8 mouse cellular contexts compared by ENCODE assay signal in the genomic region with DNA sequence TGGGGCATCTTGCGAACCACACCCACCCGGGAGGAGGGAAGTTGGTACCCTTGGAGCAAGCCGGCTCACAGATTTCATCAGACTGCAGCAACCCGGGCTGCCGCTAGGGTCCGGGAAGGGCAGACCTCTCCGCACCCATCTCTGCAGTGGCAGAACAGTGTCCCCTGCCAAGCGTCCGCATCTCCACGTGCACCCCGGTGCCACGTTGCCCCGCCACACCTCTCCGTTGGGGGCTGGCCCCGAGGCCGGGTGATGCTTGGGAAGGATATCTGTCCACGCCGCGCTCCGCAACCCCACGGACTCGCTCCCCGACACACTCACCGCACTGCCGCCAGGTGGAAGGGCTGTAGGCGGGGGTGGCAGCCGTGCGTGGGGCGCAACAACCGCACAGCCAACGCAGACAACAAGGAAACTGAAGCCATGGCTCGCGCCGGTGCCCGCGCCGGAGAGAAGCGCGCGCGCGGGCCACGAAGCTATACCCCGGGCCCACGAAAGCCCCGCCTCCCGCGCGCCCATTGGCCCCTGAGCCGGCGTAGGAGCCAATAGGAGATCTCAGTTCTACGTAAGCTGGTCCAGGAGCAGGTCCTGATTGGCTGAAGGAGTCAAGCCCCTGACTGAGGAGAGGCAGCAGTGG. TPM values are rescaled to one million over a fixed set of nuclear protein-coding genes. Genes with fewer than 3 reads are reported as not detected.
A peak's percentile ranks its signal among the peaks of the same experiment; 100 is the strongest.
DNase-seq lines count a peak whose midpoint lies in the region; ATAC-seq and TF ChIP-seq lines count a peak whose summit lies in the region.

No protein-coding gene starts in this region.

- DNase-seq in c-Kit-positive CD71-positive TER-119-positive erythroid progenitor cells, embryonic 14.5 days (ENCODE audit: low spot score): peak; percentile 91
- peak; percentile 80 for DNase-seq in heart, postnatal 0 days (ENCODE audit: low spot score)
- DNase-seq in kidney, postnatal 4 days: peak; percentile 94 to 96
- DNase-seq in neural tube, embryonic 11.5 days (ENCODE audit: low spot score): peak; percentile 94

- peak overlapping the region; percentile 82 for H3K9ac ChIP-seq in ES-Bruce4 (ENCODE audit: low read depth, poor library complexity, severe bottlenecking)
- peak overlapping the region; percentile 86 for H3K9ac ChIP-seq in forebrain, embryonic 12.5 days
- H3K9ac ChIP-seq in heart, postnatal 0 days (replicated peaks; ENCODE audit: low read depth, low read length): peak overlapping the region; percentile 46; the same call in 1 of the 2 replicates
- H3K9ac ChIP-seq in liver, embryonic 15.5 days: peak overlapping the region; percentile 87
- H3K9ac ChIP-seq in neural tube, embryonic 11.5 days (ENCODE audit: low read length): peak overlapping the region; percentile 90
- H3K9ac ChIP-seq in stomach, embryonic 16.5 days (ENCODE audit: low read length): peak overlapping the region; percentile 86

- no peak overlapping the region for H3K27ac ChIP-seq in ES-Bruce4 (ENCODE audit: insufficient read depth, low read length)
- H3K27ac ChIP-seq in forebrain, embryonic 12.5 days: peak overlapping the region; percentile 65; the same call in 1 of the 2 replicates
- no peak overlapping the region for H3K27ac ChIP-seq in heart, postnatal 0 days (ENCODE audit: low read depth)
- peak overlapping the region; percentile 85 for H3K27ac ChIP-seq in liver, embryonic 15.5 days (replicated peaks)
- H3K27ac ChIP-seq in neural tube, embryonic 11.5 days (ENCODE audit: low read depth, low read length): peak overlapping the region; percentile 60; the same call in 1 of the 2 replicates
- H3K27ac ChIP-seq in stomach, embryonic 16.5 days (ENCODE audit: low read length): no peak overlapping the region

- H3K4me3 ChIP-seq in ES-Bruce4 (ENCODE audit: low read depth, low read length): peak overlapping the region; percentile 82
- H3K4me3 ChIP-seq in forebrain, embryonic 12.5 days (replicated peaks): peak overlapping the region; percentile 93
- H3K4me3 ChIP-seq in heart, postnatal 0 days (ENCODE audit: low read depth, low read length): peak overlapping the region; percentile 75
- peak overlapping the region; percentile 88 for H3K4me3 ChIP-seq in liver, embryonic 15.5 days (replicated peaks)
- H3K4me3 ChIP-seq in neural tube, embryonic 11.5 days (ENCODE audit: low read depth, low read length): peak overlapping the region; percentile 85
- peak overlapping the region; percentile 95 for H3K4me3 ChIP-seq in stomach, embryonic 16.5 days (replicated peaks; ENCODE audit: low read length)

- TF ChIP-seq CTCF in ES-Bruce4 (IDR thresholded peaks at IDR 0.05; ENCODE audit: low read depth, low read length): peak; percentile 20
- TF ChIP-seq CTCF in heart, postnatal 0 days (IDR thresholded peaks at IDR 0.05; ENCODE audit: low read depth): peak; percentile 54

- H3K36me3 ChIP-seq in ES-Bruce4 (ENCODE audit: control insufficient read depth, insufficient read depth, low read length, poor library complexity, severe bottlenecking): peaks cover 9% of the 10 kb centered on the region
- H3K36me3 ChIP-seq in forebrain, embryonic 12.5 days (replicated peaks): peaks cover 11% of the 10 kb centered on the region
- H3K36me3 ChIP-seq in heart, postnatal 0 days (replicated peaks; ENCODE audit: control insufficient read depth, insufficient read depth, low read length): 0 out of 2 replicates have a peak, but pooled peaks cover 5% of the 10 kb centered on the region
- peaks cover 14% of the 10 kb centered on the region for H3K36me3 ChIP-seq in liver, embryonic 15.5 days (replicated peaks)
- no peaks in the 10 kb centered on the region for H3K36me3 ChIP-seq in neural tube, embryonic 11.5 days (ENCODE audit: control insufficient read depth, insufficient read depth, low read length)
- H3K36me3 ChIP-seq in stomach, embryonic 16.5 days (ENCODE audit: control insufficient read depth, insufficient read depth, low read length): no peaks in the 10 kb centered on the region

- H3K4me1 ChIP-seq in ES-Bruce4 (ENCODE audit: control insufficient read depth, insufficient read depth, low read length): no peaks in the 10 kb centered on the region
- H3K4me1 ChIP-seq in forebrain, embryonic 12.5 days: peaks cover 16% of the 10 kb centered on the region
- peaks cover 5% of the 10 kb centered on the region; the same call in 1 of the 2 replicates for H3K4me1 ChIP-seq in heart, postnatal 0 days (ENCODE audit: control insufficient read depth, insufficient read depth)
- H3K4me1 ChIP-seq in liver, embryonic 15.5 days (replicated peaks): peaks cover 57% of the 10 kb centered on the region
- 0 out of 2 replicates have a peak, but pooled peaks cover 6% of the 10 kb centered on the region for H3K4me1 ChIP-seq in neural tube, embryonic 11.5 days (ENCODE audit: control insufficient read depth, insufficient read depth, low read length)
- H3K4me1 ChIP-seq in stomach, embryonic 16.5 days (ENCODE audit: control insufficient read depth, insufficient read depth, low read length): peaks cover 11% of the 10 kb centered on the region

- peak; percentile 36 for TF ChIP-seq POLR2A in ES-Bruce4 (IDR thresholded peaks at IDR 0.05; ENCODE audit: insufficient read depth, low read length)

- under 1% methylated on average over 52 of the region's 52 CpGs for WGBS in forebrain, embryonic 12.5 days
- under 1% methylated on average over 51 of the region's 52 CpGs for WGBS in heart, postnatal 0 days
- under 1% methylated on average over 52 of the region's 52 CpGs for WGBS in liver, embryonic 15.5 days (ENCODE audit: insufficient replicate concordance)
- under 1% methylated on average over 52 of the region's 52 CpGs for WGBS in neural tube, embryonic 11.5 days
- WGBS in stomach, embryonic 16.5 days: under 1% methylated on average over 52 of the region's 52 CpGs

- peak; percentile 99 for ATAC-seq in forebrain, embryonic 12.5 days (ENCODE audit: low FRiP score)
- ATAC-seq in heart, postnatal 0 days (ENCODE audit: insufficient read depth, low read depth): peak; percentile 99
- peak; percentile 97 for ATAC-seq in liver, embryonic 15.5 days (ENCODE audit: insufficient read depth)
- ATAC-seq in neural tube, embryonic 11.5 days (ENCODE audit: insufficient read depth, low FRiP score, low TSS enrichment): peak; percentile 98
- ATAC-seq in stomach, embryonic 16.5 days (ENCODE audit: insufficient read depth, low FRiP score): peak; percentile 96

- TF ChIP-seq EP300 in ES-Bruce4 (IDR thresholded peaks at IDR 0.05; ENCODE audit: insufficient read depth, low read depth, low read length): no peak
- TF ChIP-seq EP300 in heart, postnatal 0 days (IDR thresholded peaks at IDR 0.05; ENCODE audit: low read depth): no peak

- H3K4me2 ChIP-seq in forebrain, embryonic 12.5 days: peak overlapping the region; percentile 77
- H3K4me2 ChIP-seq in heart, postnatal 0 days (ENCODE audit: low read depth, low read length): peak overlapping the region; percentile 90
- peak overlapping the region; percentile 87 for H3K4me2 ChIP-seq in liver, embryonic 15.5 days
- peak overlapping the region; percentile 76 for H3K4me2 ChIP-seq in neural tube, embryonic 11.5 days (ENCODE audit: low read depth)
- H3K4me2 ChIP-seq in stomach, embryonic 16.5 days (ENCODE audit: low read depth, low read length): peak overlapping the region; percentile 87

- no peaks in the 10 kb centered on the region for H3K27me3 ChIP-seq in ES-Bruce4 (ENCODE audit: control insufficient read depth, insufficient read depth, low read length, poor library complexity, severe bottlenecking)
- no peaks in the 10 kb centered on the region for H3K27me3 ChIP-seq in forebrain, embryonic 12.5 days
- H3K27me3 ChIP-seq in heart, postnatal 0 days (ENCODE audit: control insufficient read depth, insufficient read depth, low read length): no peaks in the 10 kb centered on the region
- H3K27me3 ChIP-seq in liver, embryonic 15.5 days: no peaks in the 10 kb centered on the region
- no peaks in the 10 kb centered on the region for H3K27me3 ChIP-seq in neural tube, embryonic 11.5 days (ENCODE audit: control insufficient read depth, insufficient read depth, low read length)
- H3K27me3 ChIP-seq in stomach, embryonic 16.5 days (ENCODE audit: control insufficient read depth, insufficient read depth, low read length): no peaks in the 10 kb centered on the region

- H3K9me3 ChIP-seq in ES-Bruce4 (replicated peaks; ENCODE audit: control insufficient read depth, insufficient read depth, low read length, poor library complexity, severe bottlenecking): no peaks in the 10 kb centered on the region
- no peaks in the 10 kb centered on the region for H3K9me3 ChIP-seq in forebrain, embryonic 12.5 days
- no peaks in the 10 kb centered on the region for H3K9me3 ChIP-seq in heart, postnatal 0 days (replicated peaks; ENCODE audit: control insufficient read depth, low read length)
- no peaks in the 10 kb centered on the region for H3K9me3 ChIP-seq in liver, embryonic 15.5 days (replicated peaks)
- H3K9me3 ChIP-seq in neural tube, embryonic 11.5 days (ENCODE audit: control insufficient read depth, low read length): no peaks in the 10 kb centered on the region
- H3K9me3 ChIP-seq in stomach, embryonic 16.5 days (replicated peaks; ENCODE audit: control insufficient read depth, low read length): no peaks in the 10 kb centered on the region

RNA-seq across cellular contexts. Expression of a gene that starts 8.5 kb away (rescaled TPM):
- 58.4 and 63.8 TPM in 2 replicates for polyA plus RNA-seq in ES-Bruce4 (2011; ENCODE audit: insufficient read depth, insufficient read length, low read depth, missing spikeins)
- 35.8 and 37.4 TPM in 2 replicates for polyA plus RNA-seq in forebrain, embryonic 12.5 days (2016; fragmentation: Nextera tagmentation; extraction: Ambion mirVana)
- 3.6 and 4.7 TPM in 2 replicates for total RNA-seq in heart, postnatal 0 days (2014; rRNA removed; ENCODE audit: low replicate concordance)
- polyA plus RNA-seq in heart, postnatal 0 days (2015; fragmentation: Nextera tagmentation; extraction: Ambion mirVana): 8.5 and 8.9 TPM in 2 replicates
- polyA plus RNA-seq in liver, embryonic 15.5 days (2015; fragmentation: Nextera tagmentation; extraction: Ambion mirVana): 61.6 and 67.8 TPM in 2 replicates
- 43.1 and 45.7 TPM in 2 replicates for polyA plus RNA-seq in neural tube, embryonic 11.5 days (2014; fragmentation: Nextera tagmentation; extraction: Ambion mirVana)
- 29.6 and 35.2 TPM in 2 replicates for polyA plus RNA-seq in stomach, embryonic 16.5 days (2015; fragmentation: Nextera tagmentation; extraction: Ambion mirVana)

RNA-seq across cellular contexts. Expression of a gene that starts 8.6 kb away (rescaled TPM):
- 49.5 and 62.1 TPM in 2 replicates for polyA plus RNA-seq in ES-Bruce4 (2011; ENCODE audit: insufficient read depth, insufficient read length, low read depth, missing spikeins)
- 56.3 and 57.3 TPM in 2 replicates for polyA plus RNA-seq in forebrain, embryonic 12.5 days (2016; fragmentation: Nextera tagmentation; extraction: Ambion mirVana)
- 33.8 and 35.0 TPM in 2 replicates for total RNA-seq in heart, postnatal 0 days (2014; rRNA removed; ENCODE audit: low replicate concordance)
- 15.1 and 15.9 TPM in 2 replicates for polyA plus RNA-seq in heart, postnatal 0 days (2015; fragmentation: Nextera tagmentation; extraction: Ambion mirVana)
- polyA plus RNA-seq in liver, embryonic 15.5 days (2015; fragmentation: Nextera tagmentation; extraction: Ambion mirVana): 34.9 and 35.9 TPM in 2 replicates
- polyA plus RNA-seq in neural tube, embryonic 11.5 days (2014; fragmentation: Nextera tagmentation; extraction: Ambion mirVana): 69.5 and 72.3 TPM in 2 replicates
- 67.6 and 67.9 TPM in 2 replicates for polyA plus RNA-seq in stomach, embryonic 16.5 days (2015; fragmentation: Nextera tagmentation; extraction: Ambion mirVana)

RNA-seq across cellular contexts. Expression of a gene that starts 31.7 kb away (rescaled TPM):
- polyA plus RNA-seq in ES-Bruce4 (2011; ENCODE audit: insufficient read depth, insufficient read length, low read depth, missing spikeins): 37.9 and 38.1 TPM in 2 replicates
- polyA plus RNA-seq in forebrain, embryonic 12.5 days (2016; fragmentation: Nextera tagmentation; extraction: Ambion mirVana): 106 and 109 TPM in 2 replicates
- 32.0 and 36.3 TPM in 2 replicates for total RNA-seq in heart, postnatal 0 days (2014; rRNA removed; ENCODE audit: low replicate concordance)
- 492 and 553 TPM in 2 replicates for polyA plus RNA-seq in heart, postnatal 0 days (2015; fragmentation: Nextera tagmentation; extraction: Ambion mirVana)
- polyA plus RNA-seq in liver, embryonic 15.5 days (2015; fragmentation: Nextera tagmentation; extraction: Ambion mirVana): 204 and 248 TPM in 2 replicates
- polyA plus RNA-seq in neural tube, embryonic 11.5 days (2014; fragmentation: Nextera tagmentation; extraction: Ambion mirVana): 106 and 115 TPM in 2 replicates
- polyA plus RNA-seq in stomach, embryonic 16.5 days (2015; fragmentation: Nextera tagmentation; extraction: Ambion mirVana): 121 and 145 TPM in 2 replicates

Comparison
In these comparisons a context has a peak if more than half of its experiments do, and no peak if none do; other contexts are left out.
1. H3K27ac ChIP-seq: peak in forebrain, embryonic 12.5 days (single experiment), liver, embryonic 15.5 days (single experiment) and neural tube, embryonic 11.5 days (single experiment); none in ES-Bruce4 (single experiment), heart, postnatal 0 days (single experiment) and stomach, embryonic 16.5 days (single experiment).
2. Peak in every context shown above with its lines, with median percentiles within 50 percentile points of each other: H3K4me3 ChIP-seq, H3K9ac ChIP-seq, DNase-seq, ATAC-seq and H3K4me2 ChIP-seq.